Mouse (Mus musculus) liver, postnatal 0 days (tissue): ENCODE measurements around the gene Fbxw5.

Experiments used
- CTCF ChIP-seq: sonication (generic); IDR thresholded peaks from 2 replicates; pipeline ENCODE4 v1.5.1; 2016; ENCODE audit warnings: antibody characterized with exemption, low read depth
- EP300 ChIP-seq: IDR thresholded peaks from 2 replicates; pipeline ENCODE4 v1.6.1; 2016; ENCODE audit warnings: antibody characterized with exemption, low read depth, mild to moderate bottlenecking

DNA sequence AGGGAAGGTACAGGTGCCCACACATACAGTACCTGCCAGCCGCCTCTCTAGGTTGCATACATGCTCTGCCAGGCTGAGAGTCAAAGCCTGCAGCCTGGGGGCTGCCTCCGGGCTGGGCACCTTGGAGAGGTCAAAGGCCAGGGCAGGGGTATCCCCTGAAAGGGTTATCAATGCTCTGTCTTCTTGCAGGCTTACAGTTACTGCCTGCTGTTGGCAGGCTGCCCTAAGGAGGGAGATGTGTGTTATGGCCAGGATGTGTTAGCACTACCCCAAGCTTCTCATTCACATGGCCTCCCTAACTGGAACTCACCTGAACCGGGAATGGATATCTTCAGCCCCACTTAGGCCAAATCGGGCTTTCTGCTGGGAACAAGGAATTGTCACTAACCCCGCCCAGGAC, 40.4 kb upstream of the Fbxw5 start:
- TF ChIP-seq CTCF (no peak), EP300 (no peak)
